Mouse (Mus musculus) midbrain, postnatal 0 days (tissue): ENCODE results near the gene Pdpk1. TPM values are rescaled to one million over a fixed set of nuclear protein-coding genes. Genes with fewer than 3 reads are reported as not detected.

Experiments
- ATAC-seq: fragments of 200-750 bp; cut with Nextera tagmentation; 2 replicates; pipeline ENCODE4 v1.8.0; 2017; ENCODE audit warnings: moderate number of reproducible peaks, mild to moderate bottlenecking, moderate TSS enrichment, moderate library complexity; ENCODE audit not compliant: low FRiP score
- DNase-seq: peaks from one replicate; pipeline ENCODE4 v3.0.0-alpha.2; 2015; ENCODE audit warnings: low spot score
- H3K27ac ChIP-seq: fragments of 300-500 bp; sonication (generic); 2 replicates; pipeline ENCODE4 v1.5.1; 2014; ENCODE audit warnings: low read depth, mild to moderate bottlenecking, low read length, mixed read lengths
- H3K27me3 ChIP-seq: fragments of 300-500 bp; sonication (generic); 2 replicates; pipeline ENCODE4 v1.6.1; 2014; ENCODE audit warnings: low read length, control low read depth, mixed read lengths; ENCODE audit not compliant: insufficient read depth
- H3K36me3 ChIP-seq: fragments of 300-500 bp; sonication (generic); 2 replicates; pipeline ENCODE4 v1.6.1; 2014; ENCODE audit warnings: low read length, control low read depth, mixed read lengths; ENCODE audit not compliant: insufficient read depth
- H3K4me1 ChIP-seq: fragments of 300-500 bp; sonication (generic); 2 replicates; pipeline ENCODE4 v1.6.1; 2014; ENCODE audit warnings: mild to moderate bottlenecking, control low read depth, antibody characterized with exemption, low read length, mixed read lengths; ENCODE audit not compliant: insufficient read depth
- H3K4me2 ChIP-seq: fragments of 300-500 bp; sonication (generic); 2 replicates; pipeline ENCODE4 v1.6.1; 2014; ENCODE audit warnings: low read depth, mild to moderate bottlenecking, low read length, mixed read lengths; ENCODE audit not compliant: poor library complexity, severe bottlenecking
- H3K4me3 ChIP-seq: fragments of 300-500 bp; sonication (generic); 2 replicates; pipeline ENCODE4 v1.5.1; 2014; ENCODE audit warnings: low read depth, mild to moderate bottlenecking, low read length, moderate library complexity
- H3K9ac ChIP-seq: fragments of 300-500 bp; sonication (generic); replicated peaks from 2 replicates; pipeline ENCODE4 v1.6.1; 2014; ENCODE audit warnings: mild to moderate bottlenecking, low read length, moderate library complexity, mixed read lengths; ENCODE audit not compliant: poor library complexity, severe bottlenecking
- H3K9me3 ChIP-seq: fragments of 300-500 bp; sonication (generic); 2 replicates; pipeline ENCODE4 v1.6.1; 2016; ENCODE audit warnings: low read length, control low read depth
- CTCF ChIP-seq: IDR thresholded peaks from 2 replicates; pipeline ENCODE4 v1.5.1; 2016; ENCODE audit warnings: antibody characterized with exemption, mild to moderate bottlenecking
- WGBS: fragments of 180-500 bp; shearing (Covaris S2); extraction: QIAGEN DNeasy Blood & Tissue Kit; methylation state at CpG from one replicate; pipeline ENCODE4 v1.1.7; 2014; 5-methylcytosine and 5-hydroxymethylcytosine counted together
- polyA plus RNA-seq: library from polyadenylated mRNA; unstranded; fragments of >200 nt; fragmentation: Nextera tagmentation; extraction: Ambion mirVana; gene quantifications from 2 replicates; pipeline ENCODE4 v1.2.1, GENCODE M21; 2015
- total RNA-seq: library from RNA; depleted of rRNA; stranded (reverse); fragments of >200 nt; gene quantifications from 2 replicates; pipeline ENCODE4 v1.2.3, GENCODE M21; 2014

Pdpk1 gene
- total and polyA plus RNA-seq, 2 experiments from 2014 or later = 57.9 to 61.5 TPM

DNA sequence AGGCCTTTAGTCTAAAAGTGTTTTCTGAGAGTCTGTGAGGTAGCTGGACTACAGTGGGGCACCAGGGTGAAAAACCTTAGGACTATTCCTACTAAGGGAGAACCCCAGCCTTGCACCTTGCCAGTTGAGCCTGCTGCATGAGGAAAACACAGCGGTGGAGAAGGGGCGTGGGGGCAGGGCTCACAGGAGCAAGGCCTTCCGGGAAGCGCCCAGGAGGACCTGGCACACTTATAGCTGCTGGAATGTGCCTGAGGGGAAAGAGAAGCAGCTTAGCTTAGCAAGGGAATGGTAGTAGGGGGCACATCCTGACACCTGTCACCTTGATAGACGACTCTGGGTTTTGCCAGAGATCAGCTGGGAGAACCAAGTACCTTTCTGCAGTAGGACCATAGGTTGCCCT lies 10.7 kb upstream of the Pdpk1 start:
- DNase-seq = no peak
- Histone ChIP-seq H3K27ac (no peak overlapping the region), H3K4me3 (no peak overlapping the region), H3K27me3 (no peaks in the 10 kb centered on the region), H3K4me1 (peaks cover 6% of the 10 kb centered on the region), H3K9ac (no peak overlapping the region), H3K9me3 (no peaks in the 10 kb centered on the region), H3K36me3 (peaks cover 18% of the 10 kb centered on the region), H3K4me2 (no peak overlapping the region)
- TF ChIP-seq CTCF = no peak
- no peak for ATAC-seq
- 84% methylated on average over 5 of the region's 5 CpGs for WGBS

DNA sequence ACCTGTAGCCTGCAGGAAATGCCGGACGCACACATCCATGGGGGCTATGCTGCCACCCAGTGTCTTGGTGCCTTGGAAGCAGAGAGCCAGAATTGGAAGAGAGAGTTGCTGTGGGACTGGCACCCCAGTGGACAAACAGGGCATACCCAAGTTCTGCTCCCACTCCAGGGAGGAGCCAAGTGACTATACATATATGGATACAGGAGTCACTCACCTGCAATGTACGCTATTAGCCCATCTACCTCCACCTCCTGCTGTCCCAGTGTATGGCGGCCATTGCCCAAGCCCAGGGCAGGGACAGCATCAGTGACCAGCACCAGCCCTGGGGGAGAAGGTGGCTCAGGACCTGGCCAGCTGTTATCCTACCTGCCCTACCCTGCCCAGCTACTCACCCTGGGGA lies 6.8 kb upstream of the Pdpk1 start:
- no peak for ATAC-seq
- no peak overlapping the region for H3K9ac ChIP-seq

DNA sequence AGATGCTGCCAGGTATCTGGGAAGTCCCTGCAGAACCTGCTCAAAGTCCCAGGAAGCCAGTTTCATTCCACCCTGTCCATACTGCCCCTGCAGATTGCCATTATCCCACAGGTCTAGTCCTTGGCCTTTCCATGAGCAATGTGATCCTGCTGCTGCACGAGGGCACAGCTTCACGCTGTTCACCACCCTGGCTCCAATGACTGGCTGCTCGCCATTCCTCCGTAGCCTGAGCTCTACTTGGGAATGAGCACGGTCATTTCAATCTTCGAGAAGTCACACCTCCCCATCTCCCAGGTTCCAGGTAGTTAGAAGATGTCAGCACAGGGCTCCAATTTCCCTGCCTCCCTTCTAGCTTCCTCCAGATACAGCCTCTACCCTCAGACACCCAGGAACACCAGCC lies 6.4 kb upstream of the Pdpk1 start:
- DNase-seq = no peak
- 91% methylated on average over 6 of the region's 6 CpGs for WGBS
- peaks cover 4% of the 10 kb centered on the region; the same call in 1 of the 2 replicates for H3K4me1 ChIP-seq
- peaks cover 16% of the 10 kb centered on the region for H3K36me3 ChIP-seq
- no peak overlapping the region for H3K27ac ChIP-seq
- no peak overlapping the region for H3K4me2 ChIP-seq
- no peak overlapping the region for H3K9ac ChIP-seq
- H3K9me3 ChIP-seq = no peaks in the 10 kb centered on the region
- no peak overlapping the region for H3K4me3 ChIP-seq
- no peaks in the 10 kb centered on the region for H3K27me3 ChIP-seq
- no peak for TF ChIP-seq CTCF
- ATAC-seq = no peak

More for the DNA sequence above, 6.8 kb upstream of the Pdpk1 start:
- DNase-seq = no peak
- no peak overlapping the region for H3K4me3 ChIP-seq
- no peaks in the 10 kb centered on the region for H3K27me3 ChIP-seq
- peaks cover 1% of the 10 kb centered on the region for H3K4me1 ChIP-seq
- 94% methylated on average over 4 of the region's 4 CpGs for WGBS
- no peak overlapping the region for H3K27ac ChIP-seq
- no peaks in the 10 kb centered on the region for H3K9me3 ChIP-seq
- no peak overlapping the region for H3K4me2 ChIP-seq
- H3K36me3 ChIP-seq = peaks cover 16% of the 10 kb centered on the region
- TF ChIP-seq CTCF = no peak

DNA sequence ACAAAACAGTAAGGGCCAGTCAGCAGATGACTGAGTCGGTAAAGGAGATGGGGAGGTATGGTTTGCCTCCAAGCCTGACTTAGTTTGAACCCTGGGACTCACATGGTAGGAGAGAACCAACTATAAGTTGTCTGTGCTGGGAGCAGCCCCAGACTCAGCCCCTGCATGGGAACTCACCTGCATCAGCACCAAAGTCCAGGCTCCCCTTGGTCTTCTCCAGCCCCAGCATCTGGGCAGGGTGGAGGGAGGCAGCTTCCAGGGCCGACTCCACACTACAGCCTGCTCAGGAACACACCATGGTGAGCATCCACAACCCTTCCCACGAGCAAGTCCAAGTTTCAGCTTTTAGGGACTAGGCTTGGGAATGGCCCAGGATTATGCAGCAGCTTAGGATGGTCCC lies 5.7 kb upstream of the Pdpk1 start:
- Histone ChIP-seq H3K27me3 (no peaks in the 10 kb centered on the region), H3K9me3 (no peaks in the 10 kb centered on the region), H3K36me3 (peaks cover 16% of the 10 kb centered on the region), H3K4me1 (peaks cover 5% of the 10 kb centered on the region; the same call in 1 of the 2 replicates), H3K27ac (no peak overlapping the region), H3K4me3 (no peak overlapping the region), H3K9ac (no peak overlapping the region), H3K4me2 (no peak overlapping the region)
- WGBS = 85% methylated on average over 3 of the region's 3 CpGs
- no peak for DNase-seq
- TF ChIP-seq CTCF = no peak
- ATAC-seq = no peak

DNA sequence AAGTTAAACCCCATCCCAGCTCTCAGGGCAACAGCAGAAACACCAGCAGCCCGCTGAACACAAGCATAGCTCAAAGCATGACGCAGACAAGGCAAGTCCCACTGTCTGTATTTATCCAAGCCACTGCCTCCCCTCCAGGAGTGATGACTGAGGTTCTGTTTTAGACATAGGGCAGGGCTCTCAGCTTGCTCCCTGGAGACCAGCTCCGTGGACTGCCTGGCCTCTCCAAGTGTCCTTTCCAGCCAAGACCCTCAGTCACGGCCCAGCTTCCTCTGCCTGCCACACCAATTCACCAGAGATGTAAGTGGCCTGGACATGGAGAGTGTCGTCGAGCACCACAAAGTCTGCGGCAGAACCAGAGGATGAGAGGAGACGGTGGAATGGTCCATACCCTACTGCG lies 5.0 kb upstream of the Pdpk1 start:
- Histone ChIP-seq H3K4me3 (no peak overlapping the region), H3K36me3 (peaks cover 16% of the 10 kb centered on the region), H3K4me1 (peaks cover 5% of the 10 kb centered on the region; the same call in 1 of the 2 replicates), H3K27me3 (no peaks in the 10 kb centered on the region), H3K4me2 (no peak overlapping the region), H3K9ac (no peak overlapping the region), H3K27ac (no peak overlapping the region), H3K9me3 (no peaks in the 10 kb centered on the region)
- DNase-seq (no peak), ATAC-seq (no peak)
- 92% methylated on average over 9 of the region's 9 CpGs for WGBS
- TF ChIP-seq CTCF = no peak

DNA sequence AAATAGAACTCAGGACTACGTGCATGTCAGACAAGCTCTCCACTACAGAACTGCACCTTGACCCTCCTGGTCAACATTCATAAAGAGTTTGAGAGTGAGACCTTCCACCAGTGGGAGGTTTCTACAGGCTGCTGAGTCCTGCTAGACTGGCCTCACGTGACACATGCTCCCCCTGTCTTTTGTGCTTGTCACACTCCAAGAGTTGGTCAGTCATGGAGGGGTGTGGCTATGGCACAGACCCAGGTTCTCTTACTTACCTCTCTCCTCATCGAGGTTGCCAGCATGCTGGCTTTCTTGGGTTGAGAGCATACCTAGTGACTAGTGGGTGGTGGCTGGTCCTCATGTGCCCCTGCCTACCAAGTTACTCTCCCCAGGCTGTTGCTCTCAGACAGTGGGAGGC lies 3.7 kb upstream of the Pdpk1 start:
- no peak for TF ChIP-seq CTCF
- no peaks in the 10 kb centered on the region for H3K9me3 ChIP-seq
- no peak overlapping the region for H3K4me2 ChIP-seq
- no peaks in the 10 kb centered on the region for H3K27me3 ChIP-seq
- no peak overlapping the region for H3K9ac ChIP-seq
- H3K27ac ChIP-seq = no peak overlapping the region
- no peak for ATAC-seq
- H3K36me3 ChIP-seq = peaks cover 16% of the 10 kb centered on the region
- 71% methylated on average over 3 of the region's 3 CpGs for WGBS
- no peak for DNase-seq
- H3K4me3 ChIP-seq = no peak overlapping the region
- H3K4me1 ChIP-seq = peaks cover 5% of the 10 kb centered on the region; the same call in 1 of the 2 replicates
